Mouse (Mus musculus) CH12.LX (cell line): ENCODE results near the gene Fam114a1.

Source experiments
- CTCF ChIP-seq, 2 experiments: IDR thresholded peaks in 1 of 2; conservative IDR thresholded peaks in 1 of 2; 2 replicates each; pipeline ENCODE4 v1.5.1; 2011 to 2012; ENCODE audit warnings: low read depth in 2 of 2, low read length in 2 of 2, improper control_type of control experiment in 1 of 2, inconsistent platforms in 1 of 2, mild to moderate bottlenecking in 1 of 2, moderate library complexity in 1 of 2
- EP300 ChIP-seq: IDR thresholded peaks from 2 replicates; pipeline ENCODE4 v1.6.1; 2011; ENCODE audit warnings: low read length, improper control_type of control experiment
- ETS1 ChIP-seq: conservative IDR thresholded peaks from 2 replicates; pipeline ENCODE4 v1.6.1; 2012; ENCODE audit warnings: low read depth, mild to moderate bottlenecking, inconsistent platforms, low read length, improper control_type of control experiment, moderate library complexity
- KAT2A ChIP-seq: IDR thresholded peaks from 2 replicates; pipeline ENCODE4 v1.6.1; 2012; ENCODE audit warnings: low read length, improper control_type of control experiment, inconsistent platforms; ENCODE audit not compliant: insufficient replicate concordance
- MYC ChIP-seq: IDR thresholded peaks from 2 replicates; pipeline ENCODE4 v1.6.1; 2011; ENCODE audit warnings: low read depth, mild to moderate bottlenecking, improper control_type of control experiment, low read length
- POLR2A ChIP-seq: IDR thresholded peaks from 2 replicates; pipeline ENCODE4 v1.6.1; 2011; ENCODE audit warnings: low read depth, mild to moderate bottlenecking, improper control_type of control experiment, low read length
- POLR2AphosphoS2 ChIP-seq: IDR thresholded peaks from 2 replicates; pipeline ENCODE4 v1.6.1; 2011; ENCODE audit warnings: low read depth, low read length, improper control_type of control experiment
- USF1 ChIP-seq: IDR thresholded peaks from 2 replicates; pipeline ENCODE4 v1.6.1; 2014; ENCODE audit warnings: low read depth, mild to moderate bottlenecking, inconsistent platforms, low read length, improper control_type of control experiment
- ZMIZ1 ChIP-seq: IDR thresholded peaks from 2 replicates; pipeline ENCODE4 v1.6.1; 2012; ENCODE audit warnings: low read depth, mild to moderate bottlenecking, inconsistent platforms, low read length, improper control_type of control experiment
- ZNF384 ChIP-seq: IDR thresholded peaks from 2 replicates; pipeline ENCODE4 v1.6.1; 2012; ENCODE audit warnings: low read depth, low read length, improper control_type of control experiment, inconsistent platforms

- TF ChIP-seq POLR2A (no peak), POLR2AphosphoS2 (no peak), EP300 (no peak), USF1 (no peak), CTCF (conservative IDR thresholded peaks at IDR 0.05 in 1 of 2, IDR thresholded peaks at IDR 0.05 in 1 of 2; ENCODE audit: low read depth in 2 of 2, low read length in 2 of 2) (no peak), MYC (no peak), ETS1 (no peak), ZMIZ1 (no peak), ZNF384 (no peak), KAT2A (no peak)
Measured at GRCm38 (mm10) chr5:64963735-64964134, 6.1 kb upstream of the Fam114a1 start.
